Mouse (Mus musculus) stomach, embryonic 16.5 days (tissue): ENCODE results near the gene Ttc34. TPM values are rescaled to one million over a fixed set of nuclear protein-coding genes. Genes with fewer than 3 reads are reported as not detected.

ENCODE experiments used
- ATAC-seq: fragments of 200-750 bp; cut with Nextera tagmentation; 2 replicates; pipeline ENCODE4 v1.8.0; 2017; ENCODE audit warnings: moderate number of reproducible peaks, moderate TSS enrichment; ENCODE audit not compliant: insufficient read depth, low FRiP score
- H3K27ac ChIP-seq: fragments of 300-500 bp; sonication (generic); 2 replicates; pipeline ENCODE4 v1.5.1; 2014; ENCODE audit warnings: low read length
- H3K27me3 ChIP-seq: fragments of 300-500 bp; sonication (generic); 2 replicates; pipeline ENCODE4 v1.6.1; 2014; ENCODE audit warnings: low read length, control low read depth, mixed read lengths; ENCODE audit not compliant: control insufficient read depth, insufficient read depth
- H3K36me3 ChIP-seq: fragments of 300-500 bp; sonication (generic); 2 replicates; pipeline ENCODE4 v1.6.1; 2014; ENCODE audit warnings: low read length; ENCODE audit not compliant: control insufficient read depth, insufficient read depth
- H3K4me1 ChIP-seq: fragments of 300-500 bp; sonication (generic); 2 replicates; pipeline ENCODE4 v1.6.1; 2014; ENCODE audit warnings: low read length, control low read depth, mixed read lengths; ENCODE audit not compliant: control insufficient read depth, insufficient read depth
- H3K4me2 ChIP-seq: fragments of 300-500 bp; sonication (generic); 2 replicates; pipeline ENCODE4 v1.6.1; 2014; ENCODE audit warnings: low read depth, low read length, mixed read lengths
- H3K4me3 ChIP-seq: fragments of 300-500 bp; sonication (generic); replicated peaks from 2 replicates; pipeline ENCODE4 v1.5.1; 2014; ENCODE audit warnings: mild to moderate bottlenecking, low read length
- H3K9ac ChIP-seq: fragments of 300-500 bp; sonication (generic); 2 replicates; pipeline ENCODE4 v1.6.1; 2014; ENCODE audit warnings: low read length
- H3K9me3 ChIP-seq: fragments of 300-500 bp; sonication (generic); replicated peaks from 2 replicates; pipeline ENCODE4 v1.6.1; 2016; ENCODE audit warnings: low read length, control low read depth; ENCODE audit not compliant: control insufficient read depth
- WGBS: fragments of 180-500 bp; shearing (Covaris S2); extraction: QIAGEN DNeasy Blood & Tissue Kit; methylation state at CpG from one replicate; pipeline ENCODE4 v1.1.7; 2014; 5-methylcytosine and 5-hydroxymethylcytosine counted together
- polyA plus RNA-seq: library from polyadenylated mRNA; unstranded; fragments of >200 nt; fragmentation: Nextera tagmentation; extraction: Ambion mirVana; gene quantifications from 2 replicates; pipeline ENCODE4 v1.2.1, GENCODE M21; 2015

Gene Ttc34
- polyA plus RNA-seq, 1 experiment from 2014 or later, result 0.04 TPM

- no peak for ATAC-seq
These were observed 10.1 kb upstream of the Ttc34 start for GRCm38 (mm10) chr4:154827181-154827580.

GRCm38 (mm10) chr4:154827861-154828610 is 9.2 kb upstream of the Ttc34 start:
- Histone ChIP-seq H3K4me3 (no peak overlapping the region), H3K27me3 (no peaks in the 10 kb centered on the region; the same call in 1 of the 2 replicates), H3K9ac (no peak overlapping the region), H3K4me2 (no peak overlapping the region), H3K27ac (no peak overlapping the region), H3K36me3 (no peaks in the 10 kb centered on the region), H3K9me3 (no peaks in the 10 kb centered on the region), H3K4me1 (peaks cover 3% of the 10 kb centered on the region; the same call in 1 of the 2 replicates)
- ATAC-seq, result no peak
- 50% methylated on average over 10 of the region's 10 CpGs for WGBS

More at GRCm38 (mm10) chr4:154827181-154827580, 10.1 kb upstream of the Ttc34 start:
- H3K36me3 ChIP-seq, result no peaks in the 10 kb centered on the region
- H3K4me1 ChIP-seq, result peaks cover 3% of the 10 kb centered on the region; the same call in 1 of the 2 replicates
- no peak overlapping the region for H3K4me2 ChIP-seq
- H3K27me3 ChIP-seq, result no peaks in the 10 kb centered on the region; the same call in 1 of the 2 replicates
- no peak overlapping the region for H3K27ac ChIP-seq
- H3K9ac ChIP-seq, result no peak overlapping the region
- WGBS, result 84% methylated on average over 7 of the region's 7 CpGs
- H3K9me3 ChIP-seq, result no peaks in the 10 kb centered on the region
- H3K4me3 ChIP-seq, result no peak overlapping the region

GRCm38 (mm10) chr4:154831915-154832573 is 5.2 kb upstream of the Ttc34 start:
- H3K9me3 ChIP-seq, result no peaks in the 10 kb centered on the region
- no peak overlapping the region for H3K27ac ChIP-seq
- no peak overlapping the region for H3K9ac ChIP-seq
- H3K4me1 ChIP-seq, result no peaks in the 10 kb centered on the region
- no peaks in the 10 kb centered on the region for H3K36me3 ChIP-seq
- ATAC-seq, result no peak
- no peak overlapping the region for H3K4me3 ChIP-seq
- no peaks in the 10 kb centered on the region; the same call in 1 of the 2 replicates for H3K27me3 ChIP-seq
- no peak overlapping the region for H3K4me2 ChIP-seq
- WGBS, result 29% methylated on average over 9 of the region's 9 CpGs

DNA sequence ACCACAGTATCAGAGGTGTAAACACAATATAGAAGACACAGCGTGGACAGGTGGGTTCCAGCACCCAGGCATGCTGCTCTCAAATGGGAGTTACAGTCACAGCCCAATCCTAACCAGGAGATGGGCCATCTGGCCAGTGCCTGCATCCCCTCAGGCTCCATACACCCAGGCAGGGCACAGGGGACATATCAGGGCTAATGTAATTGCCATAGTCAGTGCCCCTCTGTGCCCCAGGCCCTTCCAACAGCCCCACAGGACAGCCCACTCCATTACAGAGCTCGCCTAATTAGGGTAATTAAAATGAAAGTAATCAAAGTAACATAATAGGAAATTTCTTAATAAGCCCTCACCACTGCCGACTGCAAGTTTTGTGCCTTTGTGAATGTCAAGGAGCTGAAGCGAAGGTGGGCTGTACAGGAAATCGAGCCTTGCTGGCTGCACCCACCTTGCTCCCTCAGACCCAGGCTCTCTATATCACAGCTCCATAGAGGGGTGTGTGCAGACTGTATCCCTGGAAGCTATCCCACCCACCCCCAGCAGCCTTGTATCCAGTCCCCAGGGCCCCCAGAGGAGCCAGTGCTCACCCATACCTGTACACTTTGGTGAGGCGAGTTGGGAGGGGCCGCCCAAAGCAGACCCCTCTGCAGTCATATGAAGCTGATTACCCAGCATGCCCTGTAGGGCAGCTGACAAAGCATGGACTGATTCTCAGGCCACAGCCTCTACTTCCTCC is 910 bp upstream of the Ttc34 start:
- Histone ChIP-seq H3K9ac (no peak overlapping the region), H3K27me3 (no peaks in the 10 kb centered on the region; the same call in 1 of the 2 replicates), H3K9me3 (no peaks in the 10 kb centered on the region), H3K36me3 (no peaks in the 10 kb centered on the region), H3K4me2 (no peak overlapping the region), H3K4me3 (no peak overlapping the region), H3K27ac (no peak overlapping the region), H3K4me1 (no peaks in the 10 kb centered on the region)
- no peak for ATAC-seq
- 75% methylated on average over 7 of the region's 7 CpGs for WGBS

- Histone ChIP-seq H3K4me2 (no peak overlapping the region), H3K9ac (no peak overlapping the region), H3K9me3 (no peaks in the 10 kb centered on the region), H3K4me1 (no peaks in the 10 kb centered on the region), H3K36me3 (no peaks in the 10 kb centered on the region), H3K27me3 (no peaks in the 10 kb centered on the region; the same call in 1 of the 2 replicates), H3K27ac (no peak overlapping the region), H3K4me3 (no peak overlapping the region)
- no peak for ATAC-seq
- 88% methylated on average over 13 of the region's 13 CpGs for WGBS
These were observed 1.5 kb downstream of the Ttc34 start for GRCm38 (mm10) chr4:154838741-154839140.

GRCm38 (mm10) chr4:154839406-154839805 is 2.1 kb downstream of the Ttc34 start:
- Histone ChIP-seq H3K9ac (no peak overlapping the region), H3K27me3 (no peaks in the 10 kb centered on the region; the same call in 1 of the 2 replicates), H3K4me3 (no peak overlapping the region), H3K9me3 (no peaks in the 10 kb centered on the region), H3K4me2 (no peak overlapping the region), H3K27ac (no peak overlapping the region), H3K4me1 (no peaks in the 10 kb centered on the region), H3K36me3 (no peaks in the 10 kb centered on the region)
- ATAC-seq, result peak; percentile 73; the same call in 1 of the 2 replicates
- 40% methylated on average over 11 of the region's 11 CpGs for WGBS

- Histone ChIP-seq H3K27me3 (peaks cover 30% of the 10 kb centered on the region), H3K36me3 (no peaks in the 10 kb centered on the region), H3K4me1 (no peaks in the 10 kb centered on the region), H3K4me3 (no peak overlapping the region), H3K9ac (no peak overlapping the region), H3K27ac (no peak overlapping the region), H3K9me3 (0 out of 2 replicates have a peak, but pooled peaks cover 5% of the 10 kb centered on the region), H3K4me2 (no peak overlapping the region)
- 88% methylated on average over 1 of the region's 1 CpGs for WGBS
- no peak for ATAC-seq
These were observed 15.4 kb downstream of the Ttc34 start for GRCm38 (mm10) chr4:154852696-154853095.

DNA sequence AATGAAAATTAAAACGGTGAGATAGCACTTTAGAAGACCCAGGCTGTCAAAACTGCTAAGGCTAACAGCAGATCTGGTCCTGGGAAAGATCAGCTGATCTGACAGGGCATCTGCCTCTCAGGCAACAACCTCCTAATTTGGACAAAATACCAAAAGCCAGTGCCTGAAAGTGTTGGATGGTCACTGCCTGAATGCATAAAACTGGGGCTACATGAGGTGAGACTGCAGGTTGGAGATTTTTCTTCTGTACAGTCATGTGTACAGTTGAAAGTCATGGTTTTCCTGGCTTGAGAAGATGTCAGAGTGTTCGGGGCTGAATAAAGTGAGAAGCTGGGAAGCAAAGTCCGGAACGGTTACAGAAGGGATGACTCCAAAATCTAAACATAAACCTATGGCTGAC is 16.6 kb downstream of the Ttc34 start:
- Histone ChIP-seq H3K9me3 (0 out of 2 replicates have a peak, but pooled peaks cover 5% of the 10 kb centered on the region), H3K27me3 (peaks cover 30% of the 10 kb centered on the region)

More for the DNA sequence above, 16.6 kb downstream of the Ttc34 start:
- Histone ChIP-seq H3K4me3 (no peak overlapping the region), H3K4me2 (no peak overlapping the region), H3K36me3 (no peaks in the 10 kb centered on the region), H3K9ac (no peak overlapping the region), H3K4me1 (no peaks in the 10 kb centered on the region), H3K27ac (no peak overlapping the region)
- WGBS, result 64% methylated on average over 4 of the region's 4 CpGs
- no peak for ATAC-seq
